Mouse (Mus musculus): Measurements from ENCODE around the gene Gmnn.

Gmnn gene

GRCm38 (mm10) chr13:24702128-24702527 is 59.6 kb downstream of the Gmnn start:
- DNase-seq: no peak

Data from thymus, adult 18-20 months (tissue).